Mouse (Mus musculus): ENCODE results near the gene Tns4.
A peak's percentile ranks its signal among the peaks of the same experiment; 100 is the strongest.

The Tns4 gene

DNA sequence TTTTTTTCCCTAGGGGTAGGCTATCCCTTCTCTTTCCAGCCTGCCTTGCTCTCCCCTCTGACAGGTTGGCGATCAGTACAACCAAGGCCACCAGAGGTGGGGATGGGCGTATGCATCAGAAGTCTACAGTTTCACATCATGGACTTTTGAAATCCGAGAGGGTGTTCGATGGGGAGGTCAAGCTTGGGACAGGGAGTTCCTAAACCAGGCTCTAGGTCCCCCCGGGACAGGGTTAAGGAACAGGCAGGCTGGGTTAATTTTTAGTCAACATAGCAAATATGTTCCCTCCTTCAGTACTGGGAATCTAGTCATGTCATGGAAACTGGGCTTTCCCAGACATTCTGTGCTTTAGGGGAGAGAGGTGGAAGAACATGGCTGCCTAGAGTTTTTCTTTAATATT lies 44.8 kb downstream of the Tns4 start:
- no peak for DNase-seq

DNA sequence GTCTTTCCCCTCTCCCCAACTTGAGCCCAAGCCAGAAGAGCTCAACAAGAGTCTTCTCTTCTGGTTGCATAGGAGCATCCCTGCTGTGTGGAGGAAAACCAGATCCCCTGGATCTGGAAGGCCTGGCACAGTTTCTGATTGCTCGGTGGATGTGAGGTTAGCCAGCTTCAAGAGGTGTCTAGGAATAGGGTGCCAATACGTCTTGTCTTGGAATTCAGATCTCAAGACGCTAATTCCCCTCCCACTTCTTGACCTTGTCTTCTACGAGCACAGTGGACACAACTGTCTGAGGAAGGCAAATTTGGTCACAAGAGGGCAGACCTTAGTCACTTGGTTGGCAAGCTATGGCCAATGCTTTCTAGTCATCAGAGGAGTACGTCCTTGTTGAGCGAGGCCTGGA lies 45.5 kb downstream of the Tns4 start:
- DNase-seq: no peak

DNA sequence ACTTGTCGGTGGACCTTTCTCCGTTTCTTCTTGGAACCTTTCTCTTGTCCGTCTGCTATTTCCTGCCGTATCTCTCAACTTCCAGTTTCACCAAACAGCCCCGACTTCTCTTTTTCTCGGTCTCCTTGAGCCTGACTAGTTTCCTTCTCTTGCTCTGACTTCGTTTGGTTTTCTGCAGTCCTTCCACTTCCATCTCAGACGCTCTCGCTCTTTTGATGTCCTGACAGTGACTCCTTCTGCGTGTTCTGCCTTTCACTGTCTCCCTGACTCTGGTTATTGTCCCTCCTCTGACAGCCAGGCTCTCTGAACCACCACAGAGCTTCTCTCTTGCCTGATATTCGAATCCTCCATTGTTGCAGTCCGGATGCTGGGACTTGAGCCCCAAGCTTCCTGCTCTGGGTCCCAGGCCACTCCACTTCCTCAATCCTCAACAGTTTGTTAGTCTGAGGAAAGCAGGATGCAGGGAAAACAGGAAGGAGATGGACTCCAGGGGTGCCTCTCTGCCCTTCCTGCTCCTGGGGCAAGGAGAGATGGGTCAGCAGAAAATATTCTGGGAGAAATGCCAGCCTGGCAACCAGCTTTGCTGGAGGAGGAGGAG lies 46.2 kb downstream of the Tns4 start:
- peak; percentile 42 to 49 for DNase-seq

DNA sequence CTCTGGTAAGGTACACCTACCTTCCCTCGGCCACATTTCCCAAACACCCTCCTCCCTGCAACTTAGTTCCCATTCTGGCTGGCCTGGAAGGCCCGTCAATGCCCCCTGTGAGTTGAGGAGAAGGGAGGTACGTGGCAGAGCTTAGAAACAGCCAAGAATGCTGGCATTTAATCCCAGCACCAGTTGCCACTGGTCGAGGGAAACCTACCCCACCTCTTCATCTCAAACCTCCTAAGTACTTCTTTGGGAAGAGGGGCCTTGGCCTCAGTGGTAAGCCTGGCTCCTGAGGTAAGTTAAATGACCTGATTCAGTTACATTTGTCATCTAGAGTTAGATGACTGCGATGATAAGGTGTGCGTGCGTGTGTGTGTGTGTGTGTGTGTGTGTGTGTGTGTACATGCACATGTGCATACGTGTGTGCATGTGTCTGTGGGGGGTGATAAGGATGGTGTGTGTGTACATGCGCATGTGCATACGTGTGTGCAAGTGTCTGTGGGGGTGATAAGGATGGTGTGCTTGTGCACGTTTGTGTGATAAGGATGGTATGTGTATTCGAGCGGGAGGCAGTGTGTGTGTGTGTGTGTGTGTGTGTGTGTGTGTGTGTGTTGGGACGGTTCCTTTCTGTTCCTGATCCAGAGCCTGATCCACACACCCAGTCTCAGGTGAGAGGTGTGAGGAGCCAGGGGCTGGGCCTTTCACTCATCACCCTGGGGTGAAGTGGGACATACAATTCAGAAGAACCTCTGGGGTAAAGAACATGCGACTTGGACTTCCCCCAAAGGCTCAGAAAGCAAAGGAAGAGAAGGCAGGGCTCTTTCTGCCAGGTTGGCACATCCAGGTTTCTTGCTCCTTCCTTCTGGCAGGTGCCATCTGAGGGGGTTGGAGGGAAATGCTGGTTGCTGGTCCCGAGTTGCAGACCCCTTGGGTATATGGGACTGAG lies 47.0 kb downstream of the Tns4 start:
- no peak for DNase-seq

DNA sequence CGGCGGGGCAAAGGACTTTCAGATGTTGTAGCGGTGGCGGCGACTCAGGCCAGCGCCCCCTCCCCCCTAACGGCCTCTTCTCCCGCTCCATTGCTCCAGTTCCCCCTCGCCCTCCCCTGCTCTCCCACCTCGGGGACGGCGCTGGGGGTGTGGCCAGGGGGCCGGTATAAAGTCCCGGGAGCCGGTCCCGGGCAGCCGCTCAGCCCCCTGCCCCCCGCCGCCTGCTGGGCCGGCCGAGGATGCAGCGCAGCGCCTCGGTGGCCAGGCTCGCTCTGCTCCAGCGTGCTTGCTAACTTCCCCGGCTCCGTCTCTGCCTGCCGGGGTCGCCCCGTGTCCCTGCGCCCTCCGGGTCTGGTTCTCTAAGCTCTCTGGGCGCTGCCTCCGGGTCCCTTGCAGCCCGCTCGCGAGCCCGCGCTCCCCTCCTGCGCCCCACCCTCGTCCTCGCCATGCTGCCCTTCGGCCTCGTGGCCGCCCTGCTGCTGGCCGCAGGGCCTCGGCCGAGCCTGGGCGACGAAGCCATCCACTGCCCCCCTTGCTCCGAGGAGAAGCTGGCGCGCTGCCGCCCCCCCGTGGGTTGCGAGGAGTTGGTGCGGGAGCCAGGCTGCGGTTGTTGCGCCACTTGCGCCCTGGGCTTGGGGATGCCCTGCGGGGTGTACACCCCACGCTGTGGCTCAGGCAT lies 47.9 kb downstream of the Tns4 start, which contains the start of gene Igfbp4:
TSS of gene Igfbp4 (plus strand) at position 194 of the 679 bp plus-strand sequence.
- peak; percentile 47 to 50 for DNase-seq

DNA sequence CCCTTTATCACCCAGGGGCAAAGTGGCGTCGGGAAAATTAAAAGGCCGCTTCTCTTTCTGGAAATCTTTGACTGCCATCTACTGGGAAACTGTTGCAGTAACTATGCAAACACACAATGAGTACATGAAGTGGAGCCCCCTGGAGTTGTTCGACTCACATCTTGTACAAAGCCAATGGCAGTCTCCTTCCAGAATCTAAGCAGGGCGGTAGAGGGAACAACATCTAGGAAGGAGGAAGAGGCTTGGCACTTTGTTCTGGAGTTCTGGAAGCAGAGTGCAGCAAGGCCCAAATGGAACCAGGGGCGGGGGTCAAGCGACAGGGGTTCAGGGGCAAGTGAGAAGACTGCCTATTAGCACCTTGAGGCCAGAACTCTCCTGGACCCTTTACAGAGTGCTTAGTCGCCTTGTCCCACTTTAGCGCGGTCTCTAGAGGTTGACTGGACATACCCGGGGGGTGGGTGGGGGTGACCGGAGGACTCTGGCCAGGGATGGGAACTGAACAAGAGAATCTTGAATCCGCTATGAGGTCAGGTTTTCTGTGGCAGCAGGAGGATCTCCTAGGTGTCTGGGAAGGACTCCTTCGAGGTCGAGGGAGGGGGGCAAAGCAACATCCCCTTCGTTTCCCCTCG lies 48.6 kb downstream of the Tns4 start:
- DNase-seq: peak; percentile 30 to 38

DNA sequence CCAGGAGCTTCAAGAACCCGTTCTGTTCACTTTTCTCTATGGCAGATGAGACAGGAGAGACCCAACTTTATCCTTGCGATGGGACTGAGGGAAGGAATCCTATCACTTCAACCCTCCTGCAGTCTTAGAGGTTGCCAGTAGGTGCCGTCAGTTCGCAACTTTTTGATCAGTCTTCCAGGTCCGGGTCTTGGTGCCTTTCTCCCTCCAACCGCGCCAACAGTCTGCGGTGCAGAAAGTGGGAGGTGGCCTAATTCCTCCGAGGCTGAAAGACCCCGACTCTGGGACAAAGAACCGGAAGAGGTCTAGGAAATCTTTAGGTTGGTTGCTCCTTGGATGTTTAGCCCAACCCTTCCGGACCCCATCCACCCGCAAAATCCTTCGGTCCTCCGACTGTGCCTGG lies 49.3 kb downstream of the Tns4 start:
- DNase-seq: peak; percentile 72 to 75

DNA sequence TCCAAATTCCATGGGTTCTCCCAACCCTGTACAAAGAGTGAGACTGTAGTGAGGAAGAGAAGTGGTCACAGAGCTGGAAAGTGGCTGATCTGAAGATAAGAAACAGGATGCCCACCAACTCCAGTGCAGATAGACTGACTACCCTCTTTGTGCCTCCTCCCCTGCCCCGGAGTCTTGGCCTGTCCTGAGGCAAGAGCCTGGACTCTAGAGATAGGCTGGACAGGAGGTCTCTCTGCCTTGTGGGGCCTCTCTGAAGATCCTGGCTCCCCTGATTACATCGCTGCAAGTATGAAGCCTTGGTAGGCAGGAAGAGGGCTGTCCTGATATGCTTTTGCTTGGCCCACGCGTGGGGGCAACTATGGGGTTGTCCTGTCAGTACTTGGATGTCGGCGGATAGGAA lies 52.9 kb downstream of the Tns4 start:
- DNase-seq: no peak

DNA sequence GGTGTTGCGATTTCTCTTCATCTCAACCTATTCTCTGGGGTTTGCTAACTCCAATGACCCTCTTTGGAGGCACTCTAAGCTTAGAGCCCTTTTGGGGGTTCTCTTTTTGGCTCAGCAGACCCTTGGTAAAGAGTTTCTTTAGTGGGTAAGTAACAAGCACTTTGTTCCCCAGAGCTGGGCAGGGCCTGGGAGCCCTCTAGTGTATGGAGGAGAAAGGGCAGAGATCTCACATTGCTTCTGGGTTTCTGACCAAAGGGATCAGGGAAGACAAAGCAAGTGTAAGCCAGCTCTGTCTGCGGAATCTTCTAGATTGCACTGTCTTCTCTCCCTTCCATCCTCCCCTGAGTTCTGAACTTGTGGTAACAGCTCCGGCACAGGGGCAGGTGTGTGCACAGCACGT lies 53.8 kb downstream of the Tns4 start:
- DNase-seq: no peak

DNA sequence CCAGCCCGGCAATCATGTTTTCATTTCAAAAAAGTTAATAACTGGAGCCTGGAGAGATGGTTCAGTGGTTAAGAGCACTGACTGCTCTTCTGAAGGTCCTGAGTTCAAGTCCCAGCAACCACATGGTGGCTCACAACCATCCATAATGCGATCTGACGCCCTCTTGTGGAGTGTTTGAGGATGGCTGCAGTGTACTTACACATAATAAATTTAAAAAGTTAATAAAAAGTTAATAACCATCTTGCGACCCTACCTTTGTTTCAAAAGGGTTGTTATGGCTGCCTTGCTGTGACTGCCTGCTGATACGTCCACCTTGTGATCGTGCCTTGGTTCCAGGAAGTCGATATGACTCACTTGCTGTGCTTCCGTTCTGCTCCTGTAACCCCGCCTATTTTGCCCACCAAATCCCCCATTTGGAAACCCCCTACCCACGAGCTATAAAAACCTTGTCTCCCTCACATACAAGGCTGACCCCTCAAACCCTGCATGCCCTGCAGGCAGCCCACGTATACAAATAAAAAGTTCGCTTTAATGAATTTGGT lies 62.1 kb downstream of the Tns4 start:
- DNase-seq: peak; percentile 22 to 28

DNA sequence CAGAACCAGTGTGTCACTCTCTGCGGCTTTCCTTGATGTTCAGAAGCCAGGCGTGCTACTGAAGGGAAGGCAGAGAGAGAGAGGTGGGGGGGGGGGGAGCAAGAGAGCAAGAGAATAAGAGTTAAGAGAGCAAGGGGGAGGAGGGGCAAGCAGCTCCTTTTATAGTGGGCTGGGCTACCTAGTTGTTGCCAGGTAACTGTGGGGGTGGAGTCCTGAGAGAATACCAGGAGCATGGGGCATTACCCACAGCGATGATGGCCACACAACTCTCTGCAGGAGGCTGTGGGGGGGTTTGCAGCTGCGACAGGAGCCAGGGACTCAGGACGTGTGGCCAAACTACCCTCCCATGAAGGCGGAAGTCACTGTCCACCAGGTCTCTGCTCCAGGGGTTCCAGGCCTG lies 63.2 kb downstream of the Tns4 start:
- no peak for DNase-seq

DNA sequence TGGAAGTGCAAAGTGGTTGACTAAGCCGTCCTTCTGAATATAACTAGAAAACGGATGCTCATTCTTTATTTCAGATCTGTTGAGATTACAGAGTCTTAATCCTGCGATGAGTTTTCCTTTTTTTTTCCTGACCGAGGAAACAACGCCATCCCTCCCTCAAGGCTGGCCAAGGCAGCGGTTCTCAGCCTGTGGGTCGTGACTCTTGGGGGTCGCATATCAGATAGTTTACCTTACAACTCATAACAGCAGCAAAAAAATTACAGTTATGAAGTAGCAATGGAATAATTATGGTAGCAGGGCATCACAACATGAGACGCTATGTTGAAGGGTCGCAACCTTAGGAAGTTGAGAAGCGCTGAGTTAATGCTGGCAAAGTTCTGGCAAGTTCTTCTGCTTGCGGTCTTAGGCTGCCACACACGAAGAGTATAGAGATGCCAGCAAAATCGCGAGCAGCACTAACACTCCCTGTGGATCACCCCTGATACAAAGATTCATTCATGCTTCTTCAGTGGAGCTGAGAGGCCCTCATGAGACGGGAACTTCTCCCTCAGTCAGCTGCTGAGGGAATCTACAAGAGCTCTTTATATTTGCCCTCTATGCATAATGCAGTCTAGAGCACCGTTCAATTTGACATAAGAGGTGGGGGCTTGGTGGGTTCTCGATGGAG lies 64.5 kb downstream of the Tns4 start:
- no peak for DNase-seq

DNA sequence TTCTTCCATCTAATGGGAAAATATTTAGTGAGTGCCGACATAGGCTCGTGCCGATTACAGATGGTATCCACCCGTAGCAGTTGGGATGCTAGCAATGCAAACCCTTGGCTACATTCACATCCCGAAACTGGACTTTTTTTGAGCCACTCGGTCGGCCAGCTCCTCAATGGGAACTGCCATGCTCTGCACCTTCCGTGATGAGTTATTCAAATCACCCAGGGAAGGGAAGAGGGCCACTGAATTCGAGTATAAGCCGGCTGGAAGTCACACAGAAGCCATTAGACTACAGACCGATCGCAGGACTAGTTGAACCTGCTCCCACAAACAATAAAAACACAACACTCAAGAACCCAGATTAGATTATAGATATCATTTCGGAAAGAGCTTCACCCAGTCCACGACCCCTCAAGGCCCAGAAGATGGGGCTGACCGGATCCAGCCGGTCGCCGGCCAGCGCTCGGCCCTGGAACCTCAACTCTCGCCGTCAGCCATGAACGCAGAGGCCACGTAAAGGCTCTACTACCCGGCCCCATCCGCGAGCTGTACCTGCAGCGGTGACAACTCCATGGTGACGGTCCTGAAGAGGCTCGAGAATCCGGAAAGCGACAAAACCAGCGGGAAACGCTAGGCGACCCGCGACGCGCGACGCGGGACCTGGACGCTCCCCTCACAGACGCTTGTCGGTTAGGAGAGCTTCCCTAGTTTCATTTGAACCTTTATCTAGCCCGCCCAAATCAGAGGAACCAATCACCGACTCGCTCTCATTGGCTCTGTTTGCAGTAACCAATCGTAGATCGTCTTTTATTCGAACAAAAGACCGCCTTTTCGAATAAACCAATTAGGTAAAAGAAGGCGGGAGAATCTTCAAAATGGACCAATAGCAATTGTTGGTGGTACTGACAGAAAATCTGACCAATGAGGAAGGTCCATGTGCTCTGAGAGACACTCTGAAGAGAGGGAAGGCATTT lies 65.3 kb downstream of the Tns4 start, which contains the start of gene Top2a:
TSS of gene Top2a (minus strand) at position 690 of the 968 bp plus-strand sequence.
- DNase-seq: peak; percentile 96 to 97

DNA sequence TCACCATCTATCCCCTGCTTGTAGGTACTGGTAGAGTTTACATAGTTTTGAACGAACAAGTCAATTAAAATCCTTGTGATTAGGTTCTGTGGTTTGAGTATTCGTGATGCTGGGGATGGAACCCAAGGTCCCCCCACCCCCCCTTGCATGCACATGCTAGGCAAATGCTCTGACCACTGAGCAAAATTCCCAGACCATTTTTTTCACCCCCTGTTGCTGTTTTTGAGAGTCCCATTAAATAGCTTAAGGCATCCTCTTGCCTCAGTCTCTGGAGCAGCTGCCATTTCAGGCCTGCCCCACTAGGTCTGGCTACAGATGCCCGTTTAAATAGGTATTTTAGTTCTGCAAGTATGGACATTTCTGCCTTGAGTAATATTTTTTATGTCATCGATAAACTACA lies 66.0 kb downstream of the Tns4 start:
- DNase-seq: no peak

DNA sequence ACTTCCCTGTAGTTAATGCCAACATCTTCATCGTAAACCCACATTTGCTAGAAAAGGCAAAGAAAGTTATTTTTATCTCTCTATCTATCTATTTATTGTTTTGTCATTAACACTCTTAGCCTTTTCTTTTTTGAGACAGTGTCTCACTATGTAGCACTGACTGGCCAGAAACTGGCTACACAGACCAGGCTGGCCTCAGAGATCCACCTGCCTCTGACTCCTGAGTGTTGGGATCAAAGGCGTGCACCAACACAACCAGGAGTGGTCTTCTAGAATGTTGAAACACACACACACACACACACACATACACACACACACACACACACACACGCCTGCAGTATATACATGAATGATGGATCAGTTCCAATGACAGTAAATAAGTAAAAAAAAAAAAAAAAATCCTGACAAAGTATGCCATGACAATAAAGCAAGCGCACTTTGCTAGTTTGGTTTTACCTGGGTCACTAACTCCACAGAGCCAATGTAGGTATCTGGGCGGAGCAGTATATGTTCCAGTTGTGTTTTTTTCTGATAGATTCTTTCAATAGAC lies 66.6 kb downstream of the Tns4 start:
- DNase-seq: no peak

DNA sequence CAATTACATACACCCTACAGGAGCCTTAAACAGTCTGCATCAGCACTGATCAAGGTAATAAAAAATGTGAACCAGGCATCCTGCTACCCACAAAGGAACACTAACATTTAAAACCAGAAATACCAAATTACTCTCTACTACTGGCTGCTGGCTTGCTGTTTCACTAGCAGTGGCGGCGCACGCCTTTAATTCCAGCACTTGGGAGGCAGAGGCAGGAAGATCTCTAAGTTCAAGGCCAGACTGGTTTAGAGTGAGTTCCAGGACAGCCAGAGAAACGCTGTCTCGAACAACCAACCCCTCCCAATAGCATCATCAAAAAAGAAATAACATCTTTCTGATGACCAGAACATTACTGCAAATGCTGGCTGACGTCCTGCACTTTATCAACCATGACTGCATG lies 69.3 kb downstream of the Tns4 start:
- DNase-seq: no peak

Data from B cell, adult 2 months (primary cell).